Mouse (Mus musculus) c-Kit-negative CD71-positive TER-119-positive erythroid progenitor cells, embryonic 14.5 days (primary cell): ENCODE measurements at regions not wholly inside any gene's neighbourhood (a gene's known extent, or its start where the extent isn't known, plus 50 kb on each side); places are given as distances from the start of the nearest gene placed in this dataset.

Experiments used
- DNase-seq: peaks from one replicate; pipeline ENCODE4 v3.0.0-alpha.2; 2013; ENCODE audit warnings: low read depth, low spot score

- DNase-seq, result no peak
These were observed 107.8 kb upstream of the Kit start for GRCm38 (mm10) chr5:75466941-75467340.

GRCm38 (mm10) chr5:75467916-75468315 lies 106.8 kb upstream of the Kit start:
- DNase-seq, result no peak

GRCm38 (mm10) chr5:75471010-75471409 lies 103.7 kb upstream of the Kit start:
- no peak for DNase-seq

GRCm38 (mm10) chr5:75472484-75472883 lies 102.2 kb upstream of the Kit start:
- no peak for DNase-seq

GRCm38 (mm10) chr5:75475414-75475813 lies 99.3 kb upstream of the Kit start:
- DNase-seq, result no peak

GRCm38 (mm10) chr5:75478499-75478898 lies 96.2 kb upstream of the Kit start:
- DNase-seq, result no peak

GRCm38 (mm10) chr5:75479149-75479548 lies 95.6 kb upstream of the Kit start:
- DNase-seq, result no peak

DNA sequence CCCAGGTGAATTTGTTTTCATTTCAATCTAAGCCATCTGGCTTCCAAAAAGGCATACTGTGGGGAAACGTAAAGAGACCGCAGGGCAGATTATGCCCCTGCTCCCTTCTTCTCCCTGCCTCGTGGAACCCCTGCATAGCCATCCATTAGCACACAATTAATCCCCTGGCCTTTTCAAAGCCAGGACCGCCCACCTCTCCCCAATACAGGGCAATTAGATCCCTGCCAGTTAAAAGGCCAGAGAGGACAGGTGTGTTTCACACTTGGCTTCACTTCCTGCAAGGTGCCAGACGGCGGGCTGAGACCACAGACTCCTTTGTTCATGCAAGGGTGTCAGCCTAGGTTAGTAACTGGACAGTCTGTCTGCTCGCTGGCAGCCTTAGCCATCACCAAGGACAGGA lies 93.1 kb upstream of the Kit start:
- DNase-seq, result no peak

DNA sequence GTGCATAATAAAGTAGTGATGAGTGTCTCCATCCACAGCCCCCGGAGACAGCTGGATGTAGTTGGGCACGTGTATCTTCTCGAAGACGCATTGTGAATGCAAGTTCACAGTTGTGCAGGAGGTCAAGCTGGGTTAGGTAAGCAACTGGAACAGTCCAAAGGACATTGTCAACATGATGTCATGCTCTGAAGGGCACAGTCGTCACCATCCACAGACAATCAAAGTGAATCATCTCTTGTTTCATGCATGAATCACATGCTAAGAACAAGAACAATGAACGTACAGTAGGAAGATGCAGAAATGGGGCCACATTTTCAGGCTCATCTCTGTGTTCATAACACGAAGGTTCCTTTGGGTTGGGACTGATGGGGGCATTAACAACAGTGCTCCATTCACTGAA lies 90.4 kb upstream of the Kit start:
- no peak for DNase-seq

- DNase-seq, result no peak
These were observed 83.9 kb upstream of the Kit start for GRCm38 (mm10) chr5:75490806-75491205.

- DNase-seq, result no peak
These were observed 80.6 kb upstream of the Kit start for GRCm38 (mm10) chr5:75494143-75494542.

- DNase-seq, result no peak
These were observed 75.7 kb upstream of the Kit start for GRCm38 (mm10) chr5:75499053-75499452.

DNA sequence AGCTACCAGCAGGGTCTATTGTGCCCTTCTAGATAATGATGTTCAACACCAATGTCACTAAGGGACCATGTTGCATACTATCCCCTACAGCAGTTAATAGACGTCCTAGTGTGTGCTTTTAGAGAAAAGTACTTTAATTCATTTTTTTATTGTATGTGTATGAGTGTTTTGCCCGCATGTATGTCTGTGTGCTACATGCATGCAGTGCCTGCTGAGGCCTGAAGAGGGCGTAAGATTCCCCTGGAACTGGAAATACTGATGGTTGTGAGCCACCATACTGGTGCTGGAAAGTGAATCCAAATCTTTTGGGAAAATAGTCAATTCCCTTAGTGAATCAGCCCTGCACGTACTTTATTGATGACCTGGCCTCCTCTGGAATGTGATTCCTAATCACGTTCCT lies 75.0 kb upstream of the Kit start:
- no peak for DNase-seq

DNA sequence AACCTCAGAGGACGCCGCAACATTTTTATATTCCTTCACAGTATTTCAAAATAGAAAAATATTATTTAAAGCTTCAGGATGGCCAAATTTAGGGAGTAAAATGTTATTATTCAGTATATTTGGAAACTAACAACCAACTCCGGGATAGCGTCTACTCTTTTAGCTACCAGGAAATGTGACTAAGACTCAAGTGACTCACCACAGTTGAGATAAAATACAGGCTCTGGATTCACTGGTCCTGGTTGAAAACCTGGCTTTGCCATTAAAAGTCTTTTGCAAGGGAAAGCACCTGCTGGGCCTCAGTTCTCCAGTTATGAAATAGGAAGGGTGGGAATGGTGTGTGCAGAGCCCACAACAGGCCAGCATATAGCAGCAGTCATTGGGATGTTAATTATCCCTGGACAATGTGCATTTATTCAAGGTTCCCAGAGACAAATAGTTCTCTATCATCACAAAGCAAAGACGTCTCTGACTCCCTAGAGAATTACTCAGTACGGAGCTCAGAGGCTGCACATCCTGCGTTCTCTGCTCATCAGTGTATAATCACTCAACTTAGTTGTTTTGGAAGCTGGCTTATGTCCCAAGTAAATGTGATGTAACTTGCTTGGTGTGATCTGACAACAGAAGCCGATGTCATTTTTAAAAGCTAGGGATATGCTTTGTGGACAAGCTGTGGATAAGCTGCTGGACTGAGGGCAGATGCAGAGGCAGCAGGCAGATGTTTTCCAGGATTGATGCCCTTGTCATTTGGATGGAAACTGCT lies 73.9 kb upstream of the Kit start:
- no peak for DNase-seq

GRCm38 (mm10) chr5:75503673-75504072 lies 71.0 kb upstream of the Kit start:
- no peak for DNase-seq

- no peak for DNase-seq
These were observed 61.9 kb upstream of the Kit start for GRCm38 (mm10) chr5:75512521-75513422.

GRCm38 (mm10) chr5:75518213-75518612 lies 56.5 kb upstream of the Kit start:
- no peak for DNase-seq

- no peak for DNase-seq
These were observed 51.6 kb upstream of the Kit start for GRCm38 (mm10) chr5:75523041-75523678.
